Mouse (Mus musculus) brain, embryonic 14.5 days (tissue): ENCODE measurements around the gene Nras.

Experiments used
- CTCF ChIP-seq: fragments of 200-500 bp; IDR thresholded peaks from 2 replicates; pipeline ENCODE4 v1.5.1; 2012; ENCODE audit warnings: inconsistent platforms, mild to moderate bottlenecking, moderate library complexity, borderline replicate concordance; ENCODE audit not compliant: insufficient read depth, insufficient read length; ENCODE audit errors: extremely low read depth
- POLR2A ChIP-seq: fragments of 200-500 bp; IDR thresholded peaks from 2 replicates; pipeline ENCODE4 v1.6.1; 2012; ENCODE audit warnings: mild to moderate bottlenecking, inconsistent platforms, borderline replicate concordance; ENCODE audit not compliant: poor library complexity, insufficient read depth, insufficient read length, severe bottlenecking; ENCODE audit errors: extremely low read depth

GRCm38 (mm10) chr3:103066927-103067326 is 8.8 kb downstream of the Nras start:
- TF ChIP-seq POLR2A (no peak), CTCF (no peak)
